Mouse (Mus musculus): Measurements from ENCODE around the gene Ghr.

Ghr gene

GRCm38 (mm10) chr15:3281216-3281615 is 302.1 kb downstream of the Ghr start:
- DNase-seq, result no peak

- DNase-seq, result peak; percentile 90
These were observed 304.1 kb downstream of the Ghr start for GRCm38 (mm10) chr15:3279242-3279641.

GRCm38 (mm10) chr15:3277391-3277790 is 305.9 kb downstream of the Ghr start:
- DNase-seq, result no peak

- peak; percentile 89 for DNase-seq
These were observed 310.1 kb downstream of the Ghr start for GRCm38 (mm10) chr15:3273191-3273590.

- peak; percentile 95 for DNase-seq
These were observed 312.1 kb downstream of the Ghr start for GRCm38 (mm10) chr15:3271216-3271615.

- peak; percentile 99 for DNase-seq
These were observed 312.6 kb downstream of the Ghr start for GRCm38 (mm10) chr15:3270646-3271077.

GRCm38 (mm10) chr15:3269996-3270645 is 313.2 kb downstream of the Ghr start:
- DNase-seq, result peak; percentile 91

- DNase-seq, result peak; percentile 91
These were observed 313.8 kb downstream of the Ghr start for GRCm38 (mm10) chr15:3269496-3269895.

- peak; percentile 87 for DNase-seq
These were observed 315.0 kb downstream of the Ghr start, which contains the start of gene Selenop for GRCm38 (mm10) chr15:3268247-3268646. Gene Selenop (plus strand): TSS chr15:3268547.

Measured in heart, adult 11 months (tissue).